Mouse (Mus musculus) C2C12 (cell line): ENCODE data around the gene Vps13c.

Experiments
- CTCF ChIP-seq: IDR thresholded peaks from one replicate; pipeline ENCODE4 v1.5.1; 2011; ENCODE audit not compliant: control insufficient read depth, insufficient read depth, insufficient read length
- USF1 ChIP-seq: IDR thresholded peaks from one replicate; pipeline ENCODE4 v1.6.1; 2011; ENCODE audit warnings: low read depth, mild to moderate bottlenecking, control low read depth, moderate library complexity

GRCm38 (mm10) chr9:67799078-67799819, 40.9 kb upstream of the Vps13c start:
- TF ChIP-seq CTCF (no peak), USF1 (no peak)
